Mouse (Mus musculus) NIH3T3 (cell line): Measurements from ENCODE around the gene Lpin3.

Experiments
- DNase-seq: peaks from one replicate; pipeline ENCODE4 v3.0.0-alpha.2; 2012; ENCODE audit warnings: low read depth

Gene Lpin3

GRCm38 (mm10) chr2:160933890-160934289 is 53.4 kb downstream of the Lpin3 start:
- DNase-seq, result peak; percentile 28

GRCm38 (mm10) chr2:160934451-160934850 is 54.0 kb downstream of the Lpin3 start:
- DNase-seq, result no peak

DNA sequence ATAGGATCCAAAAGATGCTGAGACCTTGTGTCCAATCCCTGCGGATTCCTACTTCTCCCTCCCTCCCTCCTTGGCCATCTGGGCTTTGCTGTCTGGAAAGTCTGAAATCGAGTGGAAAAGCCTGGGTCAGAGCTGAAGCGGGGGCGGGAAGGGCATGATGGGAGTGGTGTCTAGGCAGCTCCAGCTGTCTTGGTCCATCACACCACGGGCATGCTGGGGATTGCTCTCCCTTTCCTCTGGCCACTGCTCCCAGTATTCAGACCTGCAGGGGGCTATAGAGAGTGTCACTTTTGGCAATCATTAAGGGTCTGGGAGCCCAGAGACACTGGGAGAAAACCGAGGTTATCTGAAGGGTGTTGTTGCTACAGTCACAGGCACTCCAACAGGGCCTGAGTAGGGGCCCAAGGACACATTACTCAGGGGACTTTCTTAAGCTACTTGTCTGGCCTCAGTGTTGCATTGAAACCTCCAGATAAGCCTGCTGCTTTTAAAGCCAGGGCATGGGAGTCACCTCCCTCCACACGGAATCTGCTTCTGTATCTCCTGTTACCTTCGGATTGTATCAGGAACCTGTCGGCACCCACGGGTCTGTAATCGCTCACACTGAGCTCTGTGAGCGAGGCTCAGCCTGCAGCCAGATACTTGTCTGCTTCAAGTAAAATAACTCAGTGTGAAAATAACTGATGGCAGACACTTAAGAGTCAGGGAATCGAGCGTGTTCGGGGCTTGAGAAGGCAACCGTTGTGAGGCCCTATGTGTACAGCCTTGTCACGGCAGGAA is 60.6 kb downstream of the Lpin3 start:
- DNase-seq, result no peak

- DNase-seq, result peak; percentile 46
Observed at GRCm38 (mm10) chr2:160942443-160942842, 62.0 kb downstream of the Lpin3 start.

- no peak for DNase-seq
Observed at GRCm38 (mm10) chr2:160951595-160951994, 71.1 kb downstream of the Lpin3 start.

GRCm38 (mm10) chr2:160953131-160953873 is 72.8 kb downstream of the Lpin3 start:
- DNase-seq, result peak; percentile 19

DNA sequence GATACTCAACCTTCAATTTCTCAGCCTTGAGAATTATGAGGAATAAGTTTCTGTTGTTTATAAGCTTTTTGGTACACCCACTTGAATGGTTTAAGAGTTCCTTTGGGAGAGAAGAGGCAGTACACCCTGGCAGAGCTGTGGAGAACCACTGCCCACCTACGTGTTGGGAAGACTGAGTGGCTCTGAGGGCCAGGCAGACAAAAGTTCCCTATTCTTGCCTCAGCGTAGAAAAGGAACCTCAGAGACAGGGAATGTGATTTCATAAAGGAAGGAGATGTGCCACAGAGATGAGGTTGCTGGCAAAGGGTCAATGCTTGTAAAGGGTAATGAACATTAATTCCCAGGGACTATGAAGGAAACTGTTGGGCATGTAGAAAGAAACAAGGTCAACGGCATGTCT is 74.1 kb downstream of the Lpin3 start:
- DNase-seq, result no peak

GRCm38 (mm10) chr2:160955331-160955730 is 74.9 kb downstream of the Lpin3 start:
- no peak for DNase-seq
